Mouse (Mus musculus) thymus, postnatal 14 days (tissue): ENCODE results near the gene Agr3.
A peak's percentile ranks its signal among the peaks of the same experiment; 100 is the strongest.

Experiments
- DNase-seq: peaks from one replicate; pipeline ENCODE4 v3.0.0; 2021

Gene Agr3

DNA sequence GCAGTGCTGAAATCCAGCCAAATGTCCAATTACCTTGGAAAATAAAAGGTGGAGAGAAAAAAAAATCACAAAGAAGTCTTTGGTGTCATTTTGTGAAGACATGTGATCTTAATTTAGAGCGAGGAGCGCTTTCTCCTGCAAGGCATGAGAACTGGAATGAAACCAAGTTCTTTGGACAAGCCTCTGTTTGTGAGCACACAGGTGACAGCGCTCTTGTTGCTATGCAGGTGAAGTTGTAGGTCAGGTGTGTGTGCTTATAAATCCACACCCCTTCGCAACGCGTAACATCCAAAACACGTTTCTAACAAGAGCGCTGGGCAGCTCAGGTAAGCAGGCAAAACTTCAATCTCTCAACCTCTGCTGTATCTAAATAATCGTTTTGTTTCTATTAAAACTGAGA, at the start of gene Agr3:
Gene Agr3, plus strand, starts transcription at position 219 of the 400 bp plus-strand sequence.
- DNase-seq, result no peak

DNA sequence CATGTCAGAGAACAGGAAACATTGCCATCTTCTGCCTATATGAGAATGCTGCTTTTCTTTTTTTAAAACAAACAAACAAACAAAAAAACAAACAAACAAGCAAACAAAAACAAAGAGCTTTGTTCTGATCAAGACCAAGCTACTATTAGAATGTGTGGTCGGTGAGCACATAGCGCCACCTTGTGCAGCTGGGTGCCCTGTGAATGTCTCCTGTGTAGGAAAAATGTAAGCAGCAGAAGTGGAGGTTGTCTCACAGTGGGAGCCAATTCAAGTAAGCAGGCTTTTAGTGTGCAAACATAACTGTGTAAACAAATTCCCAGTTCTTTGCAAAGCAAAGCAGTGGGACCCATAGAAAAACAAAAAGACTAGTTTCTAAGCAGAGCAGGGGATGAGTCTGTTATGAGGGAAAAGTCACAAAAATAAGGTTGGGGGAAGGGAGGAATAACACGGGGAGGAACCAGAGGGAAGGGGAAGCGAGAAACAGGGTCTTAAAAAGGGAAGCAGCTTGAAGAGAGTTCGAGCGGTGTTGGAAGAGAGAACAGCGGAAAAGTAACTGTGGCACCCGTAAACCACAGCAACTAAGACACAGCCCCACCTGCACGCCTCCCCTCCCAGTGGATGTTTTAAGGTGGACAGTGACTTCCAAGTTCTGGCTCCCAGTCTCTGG, 40.4 kb upstream of the Agr3 start:
- DNase-seq, result peak; percentile 13

DNA sequence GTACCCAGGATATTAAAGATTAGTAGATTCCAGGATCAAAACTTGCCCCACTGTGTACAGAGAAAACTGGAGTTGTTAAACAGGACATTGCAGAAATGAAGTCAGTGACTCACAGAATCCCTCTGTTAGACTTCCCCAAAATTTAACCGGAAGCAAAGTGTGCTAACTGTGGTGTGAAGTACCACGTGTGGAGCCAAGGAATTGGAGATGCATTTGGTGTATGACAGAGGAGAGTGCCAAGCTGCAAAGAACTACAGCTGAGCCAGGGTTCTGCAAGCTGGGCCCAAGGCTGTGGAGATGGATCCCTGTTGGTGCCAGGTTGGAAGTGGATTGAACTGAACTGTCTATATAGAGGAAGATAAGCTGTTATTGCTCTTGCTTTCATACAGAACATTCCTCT, 36.0 kb upstream of the Agr3 start:
- no peak for DNase-seq

DNA sequence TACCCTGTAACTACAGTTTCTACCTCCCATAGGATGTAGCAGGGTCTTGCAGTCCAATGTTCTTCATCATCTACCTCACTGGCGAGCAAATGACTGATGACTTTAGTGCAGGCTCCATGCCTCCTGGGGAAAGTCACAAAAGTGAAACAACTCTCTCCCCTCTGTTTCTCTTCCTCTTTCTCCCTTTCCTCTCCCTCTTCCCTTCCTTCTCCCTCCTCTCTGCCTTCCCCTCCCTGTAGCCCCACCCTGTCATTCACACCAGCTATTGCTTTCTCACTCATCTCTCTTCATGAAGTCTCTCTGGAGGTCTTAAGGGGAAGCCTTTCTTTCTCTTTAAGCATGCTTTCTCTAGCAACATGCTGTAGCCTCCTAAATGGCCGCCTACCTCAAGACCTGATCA, 34.7 kb upstream of the Agr3 start:
- DNase-seq, result no peak

DNA sequence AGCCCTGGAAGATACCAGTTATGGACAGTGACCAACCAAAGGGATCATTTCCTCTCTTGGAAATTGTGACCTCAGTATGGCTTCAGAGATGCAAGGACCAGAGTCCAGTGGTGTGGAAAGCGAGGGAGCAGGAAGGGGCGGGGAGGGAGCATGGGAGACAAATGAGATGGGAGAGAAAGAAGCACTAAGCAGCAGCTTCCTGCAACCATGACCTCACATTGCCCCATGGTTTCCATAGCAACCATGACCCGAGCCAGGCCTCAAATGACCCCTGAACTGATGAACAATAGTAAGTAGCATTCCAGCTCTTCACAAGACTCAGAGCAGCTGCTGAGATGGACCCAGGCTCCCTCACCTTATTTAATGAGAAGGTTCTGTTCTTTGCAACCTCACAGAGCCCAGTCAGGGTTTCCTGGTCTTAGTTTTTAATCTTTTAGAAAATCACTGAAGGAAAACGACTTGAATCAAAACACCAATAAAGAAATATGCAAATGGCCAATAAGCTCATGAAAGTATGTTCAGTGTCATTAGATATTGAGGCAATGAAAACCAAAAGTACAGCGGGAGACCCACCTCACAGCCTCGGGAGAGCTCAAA, 31.0 kb upstream of the Agr3 start:
- no peak for DNase-seq

DNA sequence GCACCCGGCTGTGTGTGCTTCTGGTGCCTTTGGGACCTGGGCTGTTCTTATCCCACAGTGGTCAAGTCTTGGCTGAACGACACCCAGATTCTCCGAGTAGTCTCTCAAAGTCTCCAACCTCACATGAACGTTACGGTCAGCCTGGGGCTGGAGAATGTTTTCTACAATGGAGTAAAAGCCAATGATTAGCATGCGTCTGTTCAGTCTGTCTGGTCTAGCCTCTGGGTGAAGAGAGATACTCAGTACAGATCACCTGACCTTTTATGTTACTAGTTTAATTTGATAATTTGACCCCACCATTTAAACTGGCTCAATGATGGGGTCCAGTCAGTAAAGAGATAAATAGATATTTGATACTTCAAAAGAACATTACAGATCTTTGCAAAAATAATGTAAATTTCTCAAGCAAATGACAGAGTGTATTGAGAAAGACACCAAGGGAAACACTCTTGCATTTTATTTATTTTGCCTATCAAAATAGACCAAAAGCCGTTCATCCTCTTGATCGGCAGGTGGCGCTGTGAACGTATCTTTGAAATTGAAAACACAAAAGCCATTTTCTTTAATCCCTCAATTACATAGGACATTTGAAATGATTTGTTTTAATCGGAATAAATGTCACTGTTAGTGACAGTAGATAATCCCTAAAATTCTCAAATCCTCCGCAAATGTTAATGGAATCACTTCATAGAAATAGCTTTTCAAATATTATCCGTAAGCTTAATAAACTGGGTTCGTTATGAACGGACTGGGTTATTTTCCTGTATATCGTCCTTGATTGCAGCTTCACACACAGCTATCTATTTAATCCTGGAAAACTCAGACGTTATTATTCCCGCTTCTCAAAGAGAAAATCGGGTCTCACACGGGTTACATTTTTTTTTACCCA, 29.3 kb upstream of the Agr3 start:
- peak; percentile 54 for DNase-seq

DNA sequence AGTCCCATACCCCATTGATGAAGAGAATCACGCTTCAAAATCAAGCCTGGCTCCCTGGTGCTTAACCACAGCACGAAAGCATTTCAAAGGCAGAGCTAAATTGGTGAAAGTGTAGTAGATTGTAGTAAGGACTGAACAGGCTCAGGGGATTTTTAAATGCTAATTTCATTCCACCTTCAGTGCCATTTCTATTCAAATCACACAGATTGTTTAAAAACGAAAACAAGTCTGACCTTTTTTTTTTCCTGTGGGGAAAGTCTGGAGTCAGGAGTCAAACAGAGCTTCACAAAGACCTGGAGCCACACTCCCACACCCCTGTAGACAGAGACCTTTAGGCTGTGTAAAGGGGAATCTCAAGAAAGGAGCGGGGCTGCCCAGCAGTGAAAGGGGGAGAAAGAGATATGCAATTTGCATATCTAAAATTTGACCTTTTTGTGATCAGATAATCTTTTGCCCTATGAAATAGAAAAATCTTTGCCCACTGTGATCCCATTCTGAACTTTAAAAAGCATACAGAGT, 28.6 kb upstream of the Agr3 start:
- DNase-seq, result no peak

DNA sequence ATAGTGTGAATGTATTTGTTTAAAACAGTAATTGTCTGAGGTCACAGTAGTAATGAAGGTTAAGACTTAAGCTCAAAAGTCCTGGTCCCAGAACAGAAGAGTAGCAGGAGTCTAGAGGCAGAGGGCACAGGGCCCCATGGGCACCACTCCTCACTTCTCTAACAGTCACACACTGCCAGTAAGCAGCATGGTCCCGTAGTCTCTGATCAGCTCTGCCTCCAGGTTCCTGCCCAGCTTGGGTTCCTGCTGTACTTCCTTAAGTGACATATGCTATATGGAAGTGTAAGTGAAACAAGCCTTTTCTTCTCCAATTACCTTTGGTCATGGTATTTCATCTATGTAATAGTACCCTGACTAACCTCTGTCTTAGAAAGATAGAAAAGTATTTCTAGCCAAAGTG, 14.8 kb upstream of the Agr3 start:
- DNase-seq, result no peak

DNA sequence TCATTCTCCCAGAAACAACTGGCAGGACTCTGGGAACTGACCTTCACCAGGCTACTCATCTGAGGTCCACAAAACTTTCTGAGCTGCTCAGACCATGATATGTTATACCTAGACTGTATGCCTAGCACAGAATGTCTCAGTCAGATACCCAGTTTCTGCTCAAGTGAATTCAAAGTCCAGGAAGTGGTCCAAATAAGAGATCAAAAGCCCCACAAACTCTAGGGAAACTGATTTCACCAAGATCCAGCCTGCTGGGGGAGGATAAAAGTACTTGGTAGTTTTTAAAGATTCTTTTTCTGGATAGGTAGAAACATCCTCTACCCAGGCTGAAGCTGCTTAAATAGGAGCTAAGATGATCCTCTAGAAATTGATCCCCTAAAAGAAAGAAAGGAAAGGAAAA, 9.6 kb upstream of the Agr3 start:
- DNase-seq, result no peak

DNA sequence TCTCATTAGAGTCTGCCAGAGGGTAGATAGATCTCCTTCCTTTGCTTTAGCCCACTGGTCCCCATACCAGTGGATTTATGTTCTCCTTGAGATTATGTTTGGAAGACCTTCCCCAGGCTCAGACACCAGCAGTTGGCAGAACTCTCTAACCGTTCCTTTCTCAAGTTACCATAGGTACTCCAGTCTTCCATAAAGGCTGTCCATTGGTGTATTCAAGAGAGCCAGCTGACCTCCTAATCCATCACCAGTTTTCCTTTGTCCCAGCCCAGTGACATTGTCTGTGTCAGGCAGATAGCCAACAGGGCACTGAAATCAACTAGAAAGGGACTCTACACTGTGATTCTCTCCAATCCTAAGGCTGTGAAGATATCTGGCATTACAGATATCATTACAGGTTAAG, 9.0 kb upstream of the Agr3 start:
- DNase-seq, result no peak

DNA sequence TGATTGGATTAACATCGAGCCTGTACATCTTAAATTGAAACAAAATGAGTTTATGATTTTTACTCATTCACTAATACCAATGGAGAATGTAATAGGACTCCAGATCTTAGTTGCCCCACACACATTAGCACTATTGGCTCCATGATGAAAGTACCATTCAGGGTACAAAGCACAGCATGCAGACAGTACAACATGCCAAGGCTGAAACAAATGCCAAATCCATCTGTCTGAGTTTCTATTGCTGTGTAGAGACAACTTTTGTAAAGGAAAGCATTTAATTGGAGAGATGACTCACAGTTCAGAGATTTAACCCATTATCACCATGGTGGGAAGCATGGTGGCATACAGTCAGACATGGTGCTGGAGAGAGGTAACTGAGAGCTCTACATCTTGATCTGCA, 7.4 kb upstream of the Agr3 start:
- no peak for DNase-seq

DNA sequence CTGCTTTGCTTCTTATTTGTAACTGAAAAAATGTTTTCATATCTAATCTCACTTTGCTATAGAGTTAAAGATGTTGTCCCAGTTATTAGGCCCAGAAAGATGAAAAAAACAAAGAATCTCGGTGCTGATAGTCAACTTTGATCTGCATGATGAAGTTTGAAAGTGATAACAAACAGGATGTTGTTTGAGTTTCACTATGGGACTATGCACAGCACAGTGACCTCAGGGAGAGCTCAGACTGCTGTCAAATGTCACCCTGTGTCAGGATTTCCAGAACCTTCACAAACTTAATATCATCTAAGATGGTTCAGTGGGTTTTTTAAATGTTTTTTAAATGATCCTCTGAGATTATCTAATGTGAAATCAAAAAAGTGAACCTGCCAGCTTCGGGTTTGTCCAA, 2.4 kb downstream of the Agr3 start:
- no peak for DNase-seq

DNA sequence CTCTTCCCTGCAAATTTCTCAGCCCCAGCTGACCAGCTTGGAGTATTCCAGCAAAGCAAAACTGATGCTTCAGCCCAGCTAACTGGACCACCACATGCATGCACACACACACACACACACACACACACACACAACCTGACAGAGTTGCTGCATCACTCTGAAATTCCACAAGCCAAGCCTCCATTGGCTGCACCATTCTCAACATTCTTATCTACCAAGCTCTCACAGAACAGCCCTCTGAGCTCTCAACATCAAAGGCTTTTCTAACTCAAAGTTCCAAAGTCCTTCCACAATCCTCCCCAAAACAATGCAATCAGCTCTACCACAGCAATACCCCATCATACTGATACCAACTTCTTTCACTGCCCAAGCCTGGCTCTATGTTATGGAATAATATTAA, 7.4 kb downstream of the Agr3 start:
- no peak for DNase-seq

DNA sequence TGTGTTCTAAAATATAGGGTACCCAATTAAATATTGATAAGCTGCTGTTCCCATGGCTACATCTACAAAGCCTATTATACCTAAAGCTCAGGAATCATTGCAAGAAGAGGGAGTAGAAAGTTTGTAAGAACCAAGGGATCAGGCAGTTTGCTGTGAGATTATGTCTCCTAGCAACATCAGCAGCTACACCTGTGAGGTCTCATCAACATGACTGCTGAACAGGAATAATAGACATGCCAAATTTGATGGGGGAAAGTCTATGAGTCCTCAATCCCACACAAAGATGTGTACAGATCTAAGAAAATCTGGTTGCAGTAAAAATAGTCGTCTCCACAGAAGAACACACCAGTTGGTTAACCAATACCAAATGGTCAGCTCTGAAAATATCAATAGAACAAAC, 26.3 kb downstream of the Agr3 start:
- no peak for DNase-seq

DNA sequence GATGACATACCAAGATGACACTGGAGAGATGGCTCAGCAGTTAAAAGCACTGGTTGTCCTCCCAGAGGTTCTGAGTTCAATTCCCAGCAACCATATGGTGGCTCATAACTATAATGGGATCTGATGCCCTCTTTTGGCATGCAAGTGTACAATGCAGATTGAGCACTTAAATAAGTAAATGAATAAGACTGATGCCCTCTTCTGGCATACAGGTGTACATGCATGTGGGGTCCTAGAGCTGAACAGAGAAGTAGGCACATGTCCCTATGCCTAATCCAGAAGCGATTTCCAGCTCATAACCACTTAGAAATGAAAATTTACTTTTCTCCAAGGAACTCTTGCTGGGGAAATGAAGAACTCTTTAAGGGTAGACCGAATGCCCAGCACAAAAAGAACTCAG, 31.8 kb downstream of the Agr3 start:
- no peak for DNase-seq

DNA sequence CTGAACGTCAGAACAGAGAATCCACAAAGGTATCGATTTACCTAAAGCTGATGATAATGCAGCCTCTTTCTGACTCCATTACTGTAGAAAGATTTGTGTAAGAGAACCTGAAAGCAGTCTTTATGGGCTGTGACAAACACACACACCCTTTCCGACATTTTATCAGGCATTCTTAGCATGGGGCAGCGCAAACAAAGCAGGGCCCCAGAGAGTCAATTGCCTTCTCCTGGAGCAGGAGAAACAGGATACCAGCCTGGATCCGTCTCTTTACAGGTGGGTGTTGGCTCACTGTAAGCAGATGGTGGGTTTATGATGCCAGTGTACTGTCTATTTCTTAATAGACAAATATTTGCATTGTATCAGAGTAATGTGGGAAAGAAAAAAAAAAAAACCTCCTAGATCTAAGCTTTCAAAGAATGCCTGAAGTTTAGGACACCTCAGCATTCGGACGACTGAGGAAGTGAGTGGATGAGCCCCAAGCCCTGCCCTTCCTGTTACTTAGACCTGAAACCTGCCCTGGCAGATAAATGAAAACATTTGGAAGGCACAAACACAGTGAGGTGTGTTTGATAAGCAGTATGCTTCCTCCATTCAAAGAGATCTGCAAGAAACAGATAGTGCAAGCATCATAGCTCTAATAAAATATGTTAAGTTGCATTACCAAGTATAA, 40.8 kb downstream of the Agr3 start:
- no peak for DNase-seq

DNA sequence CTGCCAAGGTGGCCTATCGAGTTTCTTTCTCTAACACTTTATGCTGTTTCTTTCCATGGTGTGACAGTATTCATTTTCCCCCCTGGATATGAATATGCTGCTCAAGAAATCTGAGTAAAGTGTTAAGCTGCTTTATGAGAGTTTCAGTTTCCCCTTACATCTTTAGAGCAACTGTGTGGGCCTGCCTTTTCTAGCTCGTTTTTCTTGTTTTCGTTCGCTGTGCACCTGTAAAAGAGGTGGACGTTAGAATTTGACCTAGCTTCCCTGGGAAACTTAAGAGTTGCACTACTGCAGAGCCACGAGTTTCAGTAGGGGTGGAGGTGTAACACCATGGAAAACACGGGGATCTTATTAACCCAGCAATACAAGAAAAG, 41.3 kb downstream of the Agr3 start:
- DNase-seq, result no peak

DNA sequence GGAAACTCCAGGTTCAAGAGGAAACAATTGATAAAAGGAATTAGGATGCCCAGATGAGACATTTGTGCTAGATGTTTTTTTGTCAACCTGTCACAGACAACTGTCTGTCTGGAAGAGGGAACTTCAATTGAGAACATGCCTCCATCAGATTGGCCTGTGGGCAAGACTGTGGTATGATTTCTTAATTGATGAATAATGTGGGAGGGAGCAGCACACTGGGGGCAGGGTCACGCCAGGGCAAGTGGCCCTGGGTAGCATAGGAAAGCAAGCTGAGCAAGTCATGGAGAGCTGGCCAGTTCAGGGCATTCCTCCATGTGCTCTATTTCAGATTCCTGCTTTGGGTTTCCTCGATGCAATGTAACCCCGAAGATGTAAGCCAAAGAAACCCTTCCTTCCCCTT, 50.5 kb downstream of the Agr3 start:
- DNase-seq, result no peak

DNA sequence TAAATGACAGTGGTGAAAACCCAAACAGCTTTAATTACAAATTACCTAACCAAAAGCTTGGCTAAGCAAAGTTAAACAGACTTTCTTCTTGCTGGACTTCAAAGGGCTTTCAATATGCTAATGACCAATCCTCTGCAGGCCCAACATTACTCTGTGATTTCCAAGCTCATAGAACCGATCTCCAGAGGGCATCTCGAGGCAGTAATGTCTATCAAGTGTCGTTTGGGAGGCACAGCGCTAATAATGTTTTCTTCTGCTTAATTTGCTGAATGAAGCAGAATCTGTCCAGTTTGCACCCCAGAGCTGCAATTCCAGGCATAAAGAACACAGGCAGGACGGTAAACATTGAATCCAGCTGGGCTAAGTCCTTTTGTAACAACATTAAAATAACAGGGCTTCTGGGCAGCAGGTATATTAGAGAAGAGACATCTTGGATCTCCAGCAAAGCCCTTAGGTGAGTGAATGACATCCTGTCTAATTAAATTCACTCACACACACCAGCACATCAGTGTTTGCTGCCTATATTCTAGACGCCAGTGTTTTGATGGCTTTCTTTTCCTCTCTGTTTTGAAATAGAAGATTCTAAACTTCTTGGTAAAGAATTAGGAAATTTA, 52.3 kb downstream of the Agr3 start:
- no peak for DNase-seq

DNA sequence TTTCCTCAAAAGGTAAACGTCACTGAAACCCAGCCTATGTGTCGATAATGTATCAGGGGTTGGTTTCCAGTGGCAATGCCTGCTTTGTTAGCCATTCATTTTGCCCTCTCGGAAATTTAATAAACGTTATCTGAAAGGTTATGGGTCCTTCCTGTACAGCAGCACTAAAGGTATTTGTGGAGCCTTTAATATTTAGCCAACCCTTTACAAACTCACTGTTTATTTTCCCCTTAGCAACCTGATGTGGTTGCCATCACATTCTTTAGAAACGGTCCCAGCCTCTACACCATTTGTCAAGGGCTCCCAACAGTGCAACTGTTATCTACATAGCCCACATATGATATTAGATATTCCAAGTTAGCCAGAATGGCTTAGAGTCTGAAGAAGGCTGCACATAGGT, 54.2 kb downstream of the Agr3 start:
- DNase-seq, result no peak

DNA sequence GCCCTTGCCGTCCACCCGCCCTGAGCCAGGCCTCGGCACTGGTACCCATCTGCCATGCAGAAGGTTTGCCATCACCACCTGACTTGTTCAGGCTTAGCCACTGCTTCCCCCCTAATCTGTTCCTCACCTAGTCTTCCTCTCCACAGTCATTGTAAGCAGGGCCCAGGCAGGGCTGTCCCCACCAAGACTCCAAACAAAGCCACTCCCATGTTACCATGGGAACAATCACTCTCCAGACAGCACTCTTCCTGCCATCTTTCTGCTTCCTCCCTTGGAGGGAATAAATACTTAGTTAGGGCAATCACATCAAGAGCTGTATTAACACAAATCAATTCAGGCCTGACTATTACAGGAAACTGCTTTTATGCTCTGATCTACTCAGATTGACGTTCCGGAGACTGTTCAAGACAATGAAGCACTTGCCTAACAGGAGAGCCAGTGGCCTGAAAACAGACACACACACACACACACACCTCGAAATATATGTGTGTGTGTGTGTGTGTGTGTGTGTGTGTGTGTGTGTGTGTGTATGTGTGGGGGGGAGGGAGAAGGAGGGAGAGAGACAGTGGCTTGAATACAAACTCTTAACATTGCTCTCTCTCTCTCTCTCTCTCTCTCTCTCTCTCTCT, 56.4 kb downstream of the Agr3 start:
- no peak for DNase-seq

DNA sequence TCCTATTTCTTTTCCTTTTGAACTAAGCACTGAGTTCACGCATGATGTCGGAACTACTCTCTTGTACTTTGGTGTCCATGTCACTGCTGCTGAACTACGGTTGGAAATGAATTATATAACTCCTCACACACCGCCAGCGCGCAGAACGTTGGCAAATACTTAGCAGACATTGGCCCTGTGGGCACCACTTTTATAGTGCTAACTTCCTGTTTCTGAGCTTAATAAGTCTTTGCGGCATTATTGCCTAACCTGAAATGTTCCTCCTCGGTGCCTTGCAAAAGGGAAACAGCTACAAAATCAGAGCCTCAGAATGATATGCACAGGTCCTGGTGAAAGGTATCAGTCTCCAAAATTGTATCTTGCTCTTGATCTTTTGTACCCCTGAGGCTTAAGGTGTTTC, 58.1 kb downstream of the Agr3 start:
- no peak for DNase-seq

DNA sequence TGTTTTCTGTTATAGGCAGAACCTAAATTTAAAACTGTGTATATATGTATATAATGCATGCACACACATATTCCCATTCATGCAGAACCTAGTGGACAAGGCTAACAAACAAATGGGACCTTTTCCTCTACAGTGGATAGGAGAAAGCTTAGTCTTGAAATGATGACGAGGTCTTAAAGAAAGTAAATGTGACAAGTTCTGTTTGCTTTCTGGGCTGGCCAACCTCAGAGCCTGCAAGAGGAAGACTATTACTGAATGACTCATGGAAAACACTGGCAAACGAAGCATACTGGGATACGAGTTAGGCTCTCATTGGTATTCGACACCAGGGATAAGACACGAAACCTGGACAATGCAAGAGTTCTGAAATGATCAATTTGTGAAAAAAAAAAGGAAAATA, 59.3 kb downstream of the Agr3 start:
- DNase-seq, result no peak
